8 mouse cellular contexts compared by ENCODE assay signal in the genomic region with DNA sequence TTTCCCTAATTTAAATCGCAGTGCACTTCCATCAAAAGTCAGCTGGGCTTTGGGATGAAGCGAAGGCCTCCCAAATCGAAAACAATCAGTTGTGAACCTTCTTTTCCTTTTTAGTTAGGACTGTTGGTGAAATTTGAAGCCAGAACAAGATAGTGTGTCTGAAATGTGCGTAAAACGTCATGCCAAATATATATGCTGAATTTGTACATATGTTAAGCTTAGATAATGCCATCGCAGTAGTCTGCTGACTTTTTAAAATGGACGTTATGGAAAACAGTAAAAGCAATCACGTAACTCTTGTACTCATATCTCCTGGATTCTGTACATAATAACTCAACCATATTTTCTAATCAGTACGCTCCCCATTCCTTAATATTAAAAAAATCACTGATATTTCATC. TPM values are rescaled to one million over a fixed set of nuclear protein-coding genes. Genes with fewer than 3 reads are reported as not detected.
DNase-seq lines count a peak whose midpoint lies in the region; ATAC-seq lines count a peak whose summit lies in the region.

No protein-coding gene starts in this region.

- H3K27ac ChIP-seq in kidney, embryonic 16.5 days (ENCODE audit: low read length), result peak overlapping the region; percentile 93
- peak overlapping the region; percentile 82 for H3K27ac ChIP-seq in brown adipose tissue, adult 24 weeks (replicated peaks; ENCODE audit: low read depth, low read length)
- peak overlapping the region; percentile 96; the same call in 1 of the 2 replicates for H3K27ac ChIP-seq in hindbrain, embryonic 13.5 days
- H3K27ac ChIP-seq in midbrain, embryonic 14.5 days (replicated peaks; ENCODE audit: low read depth, low read length), result no peak overlapping the region

- no peak for DNase-seq in kidney, postnatal 10 days
- peak; percentile 2 for DNase-seq in midbrain, embryonic 14.5 days
- no peak for DNase-seq in left cerebral cortex, postnatal 14 days (ENCODE audit: low spot score in 2 of 2)
- DNase-seq in adrenal gland, adult 2 months, result no peak
- DNase-seq in spleen, postnatal 14 days (ENCODE audit: low spot score in 2 of 2), result no peak

- H3K27me3 ChIP-seq in kidney, embryonic 16.5 days (ENCODE audit: insufficient read depth, low read length), result no peaks in the 10 kb centered on the region
- H3K27me3 ChIP-seq in hindbrain, embryonic 13.5 days, result no peaks in the 10 kb centered on the region
- H3K27me3 ChIP-seq in midbrain, embryonic 14.5 days (ENCODE audit: control insufficient read depth, insufficient read depth, low read length), result no peaks in the 10 kb centered on the region

- H3K36me3 ChIP-seq in kidney, embryonic 16.5 days (ENCODE audit: insufficient read depth, low read length), result 0 out of 2 replicates have a peak, but pooled peaks cover 5% of the 10 kb centered on the region
- H3K36me3 ChIP-seq in hindbrain, embryonic 13.5 days, result peaks cover 8% of the 10 kb centered on the region
- no peaks in the 10 kb centered on the region; the same call in 1 of the 2 replicates for H3K36me3 ChIP-seq in midbrain, embryonic 14.5 days (ENCODE audit: control insufficient read depth, insufficient read depth, low read length)

- no peak for ATAC-seq in kidney, embryonic 16.5 days (ENCODE audit: low FRiP score, low TSS enrichment)
- ATAC-seq in hindbrain, embryonic 13.5 days (ENCODE audit: low FRiP score), result no peak
- ATAC-seq in midbrain, embryonic 14.5 days (ENCODE audit: low FRiP score, low TSS enrichment), result no peak

- intact Hi-C loops in left cerebral cortex, postnatal 14 days (cut with DNase I), result no loop called here

- H3K9ac ChIP-seq in kidney, embryonic 16.5 days (replicated peaks; ENCODE audit: low read length), result peak overlapping the region; percentile 96
- H3K9ac ChIP-seq in hindbrain, embryonic 13.5 days, result peak overlapping the region; percentile 96
- H3K9ac ChIP-seq in midbrain, embryonic 14.5 days (replicated peaks; ENCODE audit: low read length), result peak overlapping the region; percentile 93

- H3K4me3 ChIP-seq in kidney, embryonic 16.5 days (ENCODE audit: low read length), result peak overlapping the region; percentile 98
- peak overlapping the region; percentile 83 for H3K4me3 ChIP-seq in brown adipose tissue, adult 24 weeks (ENCODE audit: insufficient read depth, low read depth, low read length)
- peak overlapping the region; percentile 98 for H3K4me3 ChIP-seq in hindbrain, embryonic 13.5 days
- peak overlapping the region; percentile 98 for H3K4me3 ChIP-seq in midbrain, embryonic 14.5 days (replicated peaks; ENCODE audit: low read depth, low read length)

- H3K9me3 ChIP-seq in kidney, embryonic 16.5 days (ENCODE audit: low read length), result no peaks in the 10 kb centered on the region
- H3K9me3 ChIP-seq in hindbrain, embryonic 13.5 days, result no peaks in the 10 kb centered on the region
- no peaks in the 10 kb centered on the region for H3K9me3 ChIP-seq in midbrain, embryonic 14.5 days (ENCODE audit: control insufficient read depth, low read length)

- peak overlapping the region; percentile 73 for H3K4me2 ChIP-seq in kidney, embryonic 16.5 days (replicated peaks; ENCODE audit: low read depth, low read length)
- H3K4me2 ChIP-seq in hindbrain, embryonic 13.5 days, result peak overlapping the region; percentile 94
- peak overlapping the region; percentile 97 for H3K4me2 ChIP-seq in midbrain, embryonic 14.5 days (ENCODE audit: low read length)

- peaks cover 10% of the 10 kb centered on the region for H3K4me1 ChIP-seq in kidney, embryonic 16.5 days (ENCODE audit: insufficient read depth, low read length)
- no peaks in the 10 kb centered on the region for H3K4me1 ChIP-seq in brown adipose tissue, adult 24 weeks (ENCODE audit: control insufficient read depth, insufficient read depth, insufficient read length, low read length)
- peaks cover 28% of the 10 kb centered on the region for H3K4me1 ChIP-seq in hindbrain, embryonic 13.5 days (replicated peaks)
- H3K4me1 ChIP-seq in midbrain, embryonic 14.5 days (ENCODE audit: control insufficient read depth, insufficient read depth, low read length), result peaks cover 14% of the 10 kb centered on the region; the same call in 1 of the 2 replicates

- 22% methylated on average over 9 of the region's 9 CpGs for WGBS in kidney, embryonic 16.5 days
- 35% methylated on average over 9 of the region's 9 CpGs for WGBS in hindbrain, embryonic 13.5 days
- WGBS in midbrain, embryonic 14.5 days, result 34% methylated on average over 9 of the region's 9 CpGs

RNA-seq across cellular contexts. Expression of gene Wapl, which starts 1.2 kb away (rescaled TPM):
- 20.8 and 23.8 TPM in 2 replicates for polyA plus RNA-seq in kidney, embryonic 16.5 days (2015; fragmentation: Nextera tagmentation; extraction: Ambion mirVana)
- polyA plus RNA-seq in brown adipose tissue, adult 24 weeks (2012; ENCODE audit: insufficient read depth, insufficient read length, missing spikeins), result 37.1 and 39.0 TPM in 2 replicates
- 19.2 and 19.4 TPM in 2 replicates for polyA plus RNA-seq in hindbrain, embryonic 13.5 days (2015; fragmentation: Nextera tagmentation; extraction: Ambion mirVana)
- 17.3 and 22.7 TPM in 2 replicates for polyA plus RNA-seq in midbrain, embryonic 14.5 days (2014; fragmentation: Nextera tagmentation; extraction: Ambion mirVana)
- 10 to 100 TPM; 34.8 to 35.6 TPM for total RNA-seq in left cerebral cortex, postnatal 14 days (2021)
- 10 to 100 TPM; 64.7 to 92.8 TPM for total RNA-seq in adrenal gland, adult 2 months (2021)
- 5.3 and 6.3 TPM in 2 replicates for polyA plus RNA-seq in adrenal gland, adult 2 months (2012; rRNA removed)
